Mouse (Mus musculus) lung, postnatal 0 days (tissue): ENCODE results near the gene Grm2.

Source experiments
- CTCF ChIP-seq: IDR thresholded peaks from 2 replicates; pipeline ENCODE4 v1.5.1; 2016; ENCODE audit warnings: antibody characterized with exemption, mild to moderate bottlenecking
- EP300 ChIP-seq: IDR thresholded peaks from 2 replicates; pipeline ENCODE4 v1.6.1; 2016; ENCODE audit warnings: antibody characterized with exemption, mild to moderate bottlenecking, control low read depth

DNA sequence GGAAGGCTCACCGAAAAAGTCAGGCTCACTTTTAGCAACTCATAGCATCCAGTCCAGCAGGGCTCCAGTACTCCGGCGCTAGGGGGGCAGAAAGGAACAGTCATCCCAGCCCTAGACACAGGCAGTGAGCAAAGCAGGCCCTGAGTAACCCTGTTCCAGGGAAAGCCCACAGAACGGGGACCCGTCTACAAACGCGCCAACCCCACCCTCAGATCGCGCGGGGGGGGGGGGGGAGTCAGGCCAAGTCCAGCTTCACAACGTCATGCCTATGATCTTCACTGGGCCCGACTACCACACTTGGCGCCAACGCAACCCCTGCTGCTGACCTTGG is 29.0 kb upstream of the Grm2 start:
- no peak for TF ChIP-seq CTCF
- no peak for TF ChIP-seq EP300
